Mouse (Mus musculus) liver, postnatal 0 days (tissue): ENCODE measurements at regions not wholly inside any gene's neighbourhood (a gene's known extent, or its start where the extent isn't known, plus 50 kb on each side); places are given as distances from the start of the nearest gene placed in this dataset.

Source experiments
- CTCF ChIP-seq: sonication (generic); IDR thresholded peaks from 2 replicates; pipeline ENCODE4 v1.5.1; 2016; ENCODE audit warnings: antibody characterized with exemption, low read depth
- EP300 ChIP-seq: IDR thresholded peaks from 2 replicates; pipeline ENCODE4 v1.6.1; 2016; ENCODE audit warnings: antibody characterized with exemption, low read depth, mild to moderate bottlenecking

- no peak for TF ChIP-seq CTCF
- TF ChIP-seq EP300: no peak
These were observed 232.9 kb upstream of the Kirrel3 start for GRCm38 (mm10) chr9:34252796-34253195.
